Comparison of ENCODE assay signal across 19 mouse cellular contexts in the genomic region with DNA sequence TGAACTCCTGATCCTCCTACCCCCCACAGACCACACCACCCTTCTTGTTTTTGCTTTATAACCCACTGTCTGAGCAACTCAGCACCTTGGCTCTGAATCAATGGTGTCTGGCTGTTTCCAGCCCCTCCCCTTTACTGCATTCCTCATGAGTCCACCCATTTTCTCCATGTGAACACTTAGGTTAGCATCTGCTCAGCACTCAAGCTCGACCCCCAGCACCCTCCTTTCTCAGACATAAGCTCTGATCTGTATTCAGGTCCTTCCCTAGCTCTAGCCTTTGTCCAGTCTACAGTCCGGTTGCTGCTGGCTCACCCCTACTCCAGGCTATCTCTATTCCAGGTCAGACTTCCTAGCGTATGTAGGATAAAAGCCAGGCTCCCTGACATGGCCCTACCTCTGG. TPM values are rescaled to one million over a fixed set of nuclear protein-coding genes. Genes with fewer than 3 reads are reported as not detected.
DNase-seq lines count a peak whose midpoint lies in the region; ATAC-seq and TF ChIP-seq lines count a peak whose summit lies in the region.
"Had no signal": no experiment of that assay in that cellular context is flagged by ENCODE, and none has a peak within 500 bp of the region (broad histone marks: within the 10 kb centered on the region; RNA-seq: fewer than 3 reads in every experiment).

No protein-coding gene starts in this region.

- H3K9me3 ChIP-seq in liver, embryonic 13.5 days (replicated peaks) = no peaks in the 10 kb centered on the region
- H3K9me3 ChIP-seq in liver, postnatal 0 days (ENCODE audit: low read length) = no peaks in the 10 kb centered on the region
- H3K9me3 ChIP-seq in forebrain, postnatal 0 days (ENCODE audit: low read length) = no peaks in the 10 kb centered on the region
- H3K9me3 ChIP-seq in midbrain, embryonic 11.5 days (ENCODE audit: control insufficient read depth, low read length) = no peaks in the 10 kb centered on the region
- no peaks in the 10 kb centered on the region for H3K9me3 ChIP-seq in neural tube, embryonic 15.5 days (replicated peaks)
- H3K9me3 ChIP-seq: G1E had no signal

- 0 out of 2 replicates have a peak, but pooled peaks cover 8% of the 10 kb centered on the region for H3K4me1 ChIP-seq in liver, embryonic 13.5 days (replicated peaks)
- H3K4me1 ChIP-seq in liver, postnatal 0 days (ENCODE audit: insufficient read depth) = peaks cover 3% of the 10 kb centered on the region
- no peaks in the 10 kb centered on the region; the same call in 1 of the 2 replicates for H3K4me1 ChIP-seq in forebrain, postnatal 0 days (ENCODE audit: insufficient read depth)
- peaks cover 7% of the 10 kb centered on the region; the same call in 1 of the 2 replicates for H3K4me1 ChIP-seq in midbrain, embryonic 11.5 days (ENCODE audit: control insufficient read depth, insufficient read depth, low read length)
- peaks cover 10% of the 10 kb centered on the region; the same call in 1 of the 2 replicates for H3K4me1 ChIP-seq in neural tube, embryonic 15.5 days

- TF ChIP-seq EP300 in liver, postnatal 0 days (IDR thresholded peaks at IDR 0.05; ENCODE audit: low read depth) = no peak

- ATAC-seq in liver, embryonic 13.5 days (ENCODE audit: low read depth) = 0 out of 2 replicates have a peak, but pooled peaks have one; percentile 20
- no peak for ATAC-seq in liver, postnatal 0 days
- ATAC-seq in forebrain, postnatal 0 days = peak; percentile 74
- ATAC-seq in midbrain, embryonic 11.5 days (ENCODE audit: low FRiP score) = peak; percentile 76
- peak; percentile 67 for ATAC-seq in neural tube, embryonic 15.5 days (ENCODE audit: low FRiP score)
- ATAC-seq: activated CD4-positive, CD25-positive, alpha-beta regulatory T cell, adult 4 months had no signal

- no peak overlapping the region for H3K4me2 ChIP-seq in liver, embryonic 13.5 days
- H3K4me2 ChIP-seq in liver, postnatal 0 days (ENCODE audit: low read depth, low read length) = no peak overlapping the region
- H3K4me2 ChIP-seq in forebrain, postnatal 0 days (ENCODE audit: low read depth) = no peak overlapping the region
- H3K4me2 ChIP-seq in midbrain, embryonic 11.5 days = no peak overlapping the region
- no peak overlapping the region for H3K4me2 ChIP-seq in neural tube, embryonic 15.5 days

- WGBS in liver, embryonic 13.5 days (ENCODE audit: insufficient replicate concordance) = 77% methylated on average over 3 of the region's 3 CpGs
- 81% methylated on average over 3 of the region's 3 CpGs for WGBS in liver, postnatal 0 days (ENCODE audit: insufficient replicate concordance)
- WGBS in forebrain, postnatal 0 days = 23% methylated on average over 3 of the region's 3 CpGs
- 56% methylated on average over 3 of the region's 3 CpGs for WGBS in midbrain, embryonic 11.5 days
- 25% methylated on average over 3 of the region's 3 CpGs for WGBS in neural tube, embryonic 15.5 days

- TF ChIP-seq CTCF in liver, postnatal 0 days (IDR thresholded peaks at IDR 0.05; ENCODE audit: low read depth) = no peak
- TF ChIP-seq CTCF in forebrain, postnatal 0 days (IDR thresholded peaks at IDR 0.05; ENCODE audit: low read depth) = no peak

- DNase-seq in liver, embryonic 13.5 days = no peak
- DNase-seq in liver, postnatal 0 days = no peak
- DNase-seq in forebrain, postnatal 0 days = no peak
- no peak for DNase-seq in midbrain, embryonic 11.5 days (ENCODE audit: low spot score, missing footprints)
- DNase-seq in thymus, postnatal 10 days (ENCODE audit: low spot score in 2 of 2) = no peak
- DNase-seq in ovary, adult 18-20 months (ENCODE audit: low spot score) = no peak
- no peak for DNase-seq in lung, postnatal 4 days
- DNase-seq: B cell, adult 2 months; cerebellum, adult 8-10 months; embryo, embryonic 11 days; heart, postnatal 4 days; kidney, adult 8-10 months; liver; right cerebral cortex, postnatal 4 days; thymus, adult 2 months had no signal

- H3K4me3 ChIP-seq in liver, embryonic 13.5 days (replicated peaks) = no peak overlapping the region
- H3K4me3 ChIP-seq in liver, postnatal 0 days (ENCODE audit: low read depth, low read length) = no peak overlapping the region
- H3K4me3 ChIP-seq in forebrain, postnatal 0 days (ENCODE audit: low read depth, low read length) = no peak overlapping the region
- H3K4me3 ChIP-seq in midbrain, embryonic 11.5 days (ENCODE audit: low read depth, low read length) = no peak overlapping the region
- no peak overlapping the region for H3K4me3 ChIP-seq in neural tube, embryonic 15.5 days (replicated peaks)
- H3K4me3 ChIP-seq: erythroblast, embryonic 14.5 days had no signal

- H3K9ac ChIP-seq in liver, embryonic 13.5 days = no peak overlapping the region
- no peak overlapping the region for H3K9ac ChIP-seq in liver, postnatal 0 days (replicated peaks)
- no peak overlapping the region for H3K9ac ChIP-seq in forebrain, postnatal 0 days
- H3K9ac ChIP-seq in midbrain, embryonic 11.5 days (ENCODE audit: low read length) = no peak overlapping the region
- H3K9ac ChIP-seq in neural tube, embryonic 15.5 days (replicated peaks) = no peak overlapping the region

- H3K27me3 ChIP-seq in liver, embryonic 13.5 days = no peaks in the 10 kb centered on the region
- H3K27me3 ChIP-seq in liver, postnatal 0 days (ENCODE audit: insufficient read depth, low read length) = no peaks in the 10 kb centered on the region
- H3K27me3 ChIP-seq in forebrain, postnatal 0 days (ENCODE audit: insufficient read depth, low read length) = no peaks in the 10 kb centered on the region
- H3K27me3 ChIP-seq in midbrain, embryonic 11.5 days (ENCODE audit: control insufficient read depth, insufficient read depth, low read length) = no peaks in the 10 kb centered on the region
- H3K27me3 ChIP-seq in neural tube, embryonic 15.5 days (replicated peaks) = no peaks in the 10 kb centered on the region

- H3K36me3 ChIP-seq in liver, embryonic 13.5 days = 0 out of 2 replicates have a peak, but pooled peaks cover 4% of the 10 kb centered on the region
- H3K36me3 ChIP-seq in liver, postnatal 0 days (replicated peaks; ENCODE audit: insufficient read depth, low read length) = peaks cover 6% of the 10 kb centered on the region; the same call in 1 of the 2 replicates
- no peaks in the 10 kb centered on the region for H3K36me3 ChIP-seq in forebrain, postnatal 0 days (ENCODE audit: insufficient read depth)
- H3K36me3 ChIP-seq in midbrain, embryonic 11.5 days (ENCODE audit: control insufficient read depth, insufficient read depth, low read length) = no peaks in the 10 kb centered on the region
- H3K36me3 ChIP-seq in neural tube, embryonic 15.5 days = no peaks in the 10 kb centered on the region

- no peak overlapping the region for H3K27ac ChIP-seq in liver, embryonic 13.5 days
- no peak overlapping the region for H3K27ac ChIP-seq in liver, postnatal 0 days (ENCODE audit: low read depth)
- H3K27ac ChIP-seq in forebrain, postnatal 0 days (ENCODE audit: low read depth, low read length) = no peak overlapping the region
- 0 out of 2 replicates have a peak overlapping the region, but pooled peaks have one; percentile 32 for H3K27ac ChIP-seq in midbrain, embryonic 11.5 days (ENCODE audit: low read depth, low read length)
- H3K27ac ChIP-seq in neural tube, embryonic 15.5 days (replicated peaks) = peak overlapping the region; percentile 49

RNA-seq across cellular contexts. Expression of a gene that starts 12.9 kb away (rescaled TPM):
- polyA plus RNA-seq in liver, embryonic 13.5 days (2015; fragmentation: Nextera tagmentation; extraction: Ambion mirVana) = 8.7 TPM in 2 replicates
- 6.7 and 6.8 TPM in 2 replicates for polyA plus RNA-seq in liver, postnatal 0 days (2015; fragmentation: Nextera tagmentation; extraction: Ambion mirVana)
- total RNA-seq in forebrain, postnatal 0 days (2014; rRNA removed) = 148 and 173 TPM in 2 replicates
- 87.7 and 98.6 TPM in 2 replicates for polyA plus RNA-seq in forebrain, postnatal 0 days (2015; fragmentation: Nextera tagmentation; extraction: Ambion mirVana)
- polyA plus RNA-seq in midbrain, embryonic 11.5 days (2014; fragmentation: Nextera tagmentation; extraction: Ambion mirVana) = 62.6 and 63.4 TPM in 2 replicates
- polyA plus RNA-seq in neural tube, embryonic 15.5 days (2015; fragmentation: Nextera tagmentation; extraction: Ambion mirVana) = 141 and 158 TPM in 2 replicates

RNA-seq across cellular contexts. Expression of a gene that starts 56.1 kb away (rescaled TPM):
- polyA plus RNA-seq in liver, embryonic 13.5 days (2015; fragmentation: Nextera tagmentation; extraction: Ambion mirVana) = 7.3 and 9.1 TPM in 2 replicates
- polyA plus RNA-seq in liver, postnatal 0 days (2015; fragmentation: Nextera tagmentation; extraction: Ambion mirVana) = 9.7 and 10.3 TPM in 2 replicates
- total RNA-seq in forebrain, postnatal 0 days (2014; rRNA removed) = 35.9 and 38.8 TPM in 2 replicates
- 36.3 and 36.9 TPM in 2 replicates for polyA plus RNA-seq in forebrain, postnatal 0 days (2015; fragmentation: Nextera tagmentation; extraction: Ambion mirVana)
- 51.9 and 54.3 TPM in 2 replicates for polyA plus RNA-seq in midbrain, embryonic 11.5 days (2014; fragmentation: Nextera tagmentation; extraction: Ambion mirVana)
- polyA plus RNA-seq in neural tube, embryonic 15.5 days (2015; fragmentation: Nextera tagmentation; extraction: Ambion mirVana) = 36.4 and 39.5 TPM in 2 replicates

Comparison
In these comparisons a context has a peak if more than half of its experiments do, and no peak if none do; other contexts are left out.
1. H3K27ac ChIP-seq: peak in midbrain, embryonic 11.5 days (single experiment) and neural tube, embryonic 15.5 days (single experiment); none in liver, embryonic 13.5 days (single experiment), liver, postnatal 0 days (single experiment) and forebrain, postnatal 0 days (single experiment).